Mouse (Mus musculus): ENCODE measurements at regions not wholly inside any gene's neighbourhood (a gene's known extent, or its start where the extent isn't known, plus 50 kb on each side); places are given as distances from the start of the nearest gene placed in this dataset.

DNA sequence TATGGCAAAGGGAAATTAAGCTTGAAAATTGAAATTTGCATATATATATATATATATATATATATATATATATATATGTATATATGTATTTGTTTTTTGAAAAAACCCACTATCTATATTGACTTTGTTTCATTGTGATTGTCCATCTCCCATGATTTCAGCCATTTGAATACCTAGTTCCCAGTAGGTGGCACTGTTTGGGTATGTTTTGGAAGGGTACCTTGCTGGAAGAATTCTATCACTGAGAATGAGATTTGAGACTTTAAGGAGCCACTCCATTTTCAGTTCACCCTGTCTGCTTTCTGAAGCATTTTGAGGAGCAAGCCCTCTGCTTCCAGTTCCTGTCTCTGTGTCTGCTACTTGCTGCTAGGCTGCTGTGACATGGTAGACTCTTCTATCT is 72.8 kb upstream of the Ugt8a start:
- no peaks in the 10 kb centered on the region for H3K4me1 ChIP-seq (ENCODE audit: insufficient read depth, low read length)
- H3K9me3 ChIP-seq (ENCODE audit: low read length) = no peaks in the 10 kb centered on the region
- no peak for DNase-seq (ENCODE audit: low spot score)
- no peak overlapping the region for H3K27ac ChIP-seq (ENCODE audit: low read depth, low read length)
- ATAC-seq (ENCODE audit: low FRiP score) = no peak
- H3K36me3 ChIP-seq (ENCODE audit: insufficient read depth, low read length) = no peaks in the 10 kb centered on the region
- no peak overlapping the region for H3K9ac ChIP-seq (replicated peaks; ENCODE audit: low read length, poor library complexity, severe bottlenecking)
- H3K27me3 ChIP-seq (ENCODE audit: insufficient read depth, low read length) = no peaks in the 10 kb centered on the region
- H3K4me2 ChIP-seq (ENCODE audit: low read depth, low read length, poor library complexity, severe bottlenecking) = no peak overlapping the region
- TF ChIP-seq CTCF (IDR thresholded peaks at IDR 0.05) = peak; percentile 44
- no peak overlapping the region for H3K4me3 ChIP-seq (ENCODE audit: low read depth, low read length)

DNA sequence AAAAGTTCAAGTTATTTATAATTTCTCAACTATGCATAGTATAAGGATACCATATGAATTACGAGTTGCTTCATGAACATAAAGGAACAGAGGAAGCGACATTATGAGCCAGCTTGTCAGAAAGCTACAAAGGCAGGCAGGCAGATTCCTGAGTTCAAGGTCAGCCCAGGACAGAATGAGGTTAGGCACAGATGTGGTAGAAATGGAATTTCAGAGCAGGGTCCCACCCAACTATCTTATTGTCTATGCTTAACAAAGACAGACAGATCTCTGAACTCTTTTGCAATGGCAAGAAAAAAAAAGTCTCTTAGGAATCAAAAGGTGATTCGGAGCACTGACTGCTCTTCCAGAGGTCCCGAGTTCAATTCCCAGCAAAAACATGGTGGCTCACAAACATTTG is 77.7 kb upstream of the Ugt8a start:
- Histone ChIP-seq H3K27me3 (ENCODE audit: insufficient read depth, low read length) (no peaks in the 10 kb centered on the region), H3K4me1 (ENCODE audit: insufficient read depth, low read length) (no peaks in the 10 kb centered on the region), H3K4me3 (ENCODE audit: low read depth, low read length) (no peak overlapping the region), H3K27ac (ENCODE audit: low read depth, low read length) (no peak overlapping the region), H3K9ac (replicated peaks; ENCODE audit: low read length, poor library complexity, severe bottlenecking) (no peak overlapping the region), H3K36me3 (ENCODE audit: insufficient read depth, low read length) (no peaks in the 10 kb centered on the region), H3K4me2 (ENCODE audit: low read depth, low read length, poor library complexity, severe bottlenecking) (no peak overlapping the region), H3K9me3 (ENCODE audit: low read length) (no peaks in the 10 kb centered on the region)
- no peak for DNase-seq (ENCODE audit: low spot score)
- TF ChIP-seq CTCF (IDR thresholded peaks at IDR 0.05) = no peak
- 89% methylated on average over 4 of the region's 4 CpGs for WGBS
- no peak for ATAC-seq (ENCODE audit: low FRiP score)

DNA sequence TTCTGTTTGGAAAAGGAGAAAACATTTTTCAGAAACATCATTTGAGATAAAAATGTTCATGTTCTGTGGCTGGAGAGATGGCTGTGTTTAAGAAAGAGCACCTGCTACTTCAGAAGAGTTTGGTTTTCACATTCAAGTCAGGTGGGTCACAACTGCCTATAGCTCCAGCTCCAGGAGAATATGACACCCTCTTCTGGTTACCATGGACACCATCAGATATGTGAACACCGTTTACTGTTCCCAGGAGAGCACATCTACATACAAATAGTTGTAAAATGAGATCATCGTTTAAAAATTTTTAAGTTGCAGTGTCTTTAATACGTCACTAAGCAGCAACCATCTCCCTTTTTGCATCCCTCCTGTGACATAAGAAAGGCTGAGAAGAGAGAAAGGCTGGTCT is 105.9 kb upstream of the Ugt8a start:
- Histone ChIP-seq H3K4me1 (ENCODE audit: insufficient read depth, low read length) (no peaks in the 10 kb centered on the region), H3K4me2 (ENCODE audit: low read depth, low read length, poor library complexity, severe bottlenecking) (no peak overlapping the region), H3K27me3 (ENCODE audit: insufficient read depth, low read length) (no peaks in the 10 kb centered on the region), H3K36me3 (ENCODE audit: insufficient read depth, low read length) (no peaks in the 10 kb centered on the region), H3K9me3 (ENCODE audit: low read length) (no peaks in the 10 kb centered on the region), H3K9ac (replicated peaks; ENCODE audit: low read length, poor library complexity, severe bottlenecking) (no peak overlapping the region), H3K27ac (ENCODE audit: low read depth, low read length) (no peak overlapping the region), H3K4me3 (ENCODE audit: low read depth, low read length) (no peak overlapping the region)
- DNase-seq (ENCODE audit: low spot score) (no peak), ATAC-seq (ENCODE audit: low FRiP score) (no peak)
- WGBS = 15% methylated on average over 3 of the region's 3 CpGs
- TF ChIP-seq CTCF (IDR thresholded peaks at IDR 0.05) = no peak

DNA sequence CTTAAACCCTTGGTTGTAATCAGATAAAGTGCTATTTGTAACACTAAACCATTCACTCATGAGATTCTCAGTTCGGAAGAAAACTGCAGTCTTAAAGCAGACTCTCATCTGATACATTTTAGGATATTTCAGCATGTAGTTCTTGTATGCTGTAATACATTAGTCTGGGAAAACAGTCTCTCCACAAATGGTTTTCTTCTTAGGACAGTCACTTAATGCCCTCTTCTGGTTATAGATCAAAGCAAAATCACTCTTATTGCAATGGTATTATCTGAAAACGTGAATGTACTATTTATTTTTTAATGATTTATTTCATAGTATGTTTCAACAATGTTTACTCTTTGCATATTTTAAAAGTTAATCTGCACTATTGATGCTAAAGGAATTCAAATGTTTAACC is 106.4 kb upstream of the Ugt8a start:
- H3K4me3 ChIP-seq (ENCODE audit: low read depth, low read length) = no peak overlapping the region
- H3K9me3 ChIP-seq (ENCODE audit: low read length) = no peaks in the 10 kb centered on the region
- 49% methylated on average over 2 of the region's 2 CpGs for WGBS
- no peak overlapping the region for H3K9ac ChIP-seq (replicated peaks; ENCODE audit: low read length, poor library complexity, severe bottlenecking)
- H3K4me2 ChIP-seq (ENCODE audit: low read depth, low read length, poor library complexity, severe bottlenecking) = no peak overlapping the region
- no peaks in the 10 kb centered on the region for H3K27me3 ChIP-seq (ENCODE audit: insufficient read depth, low read length)
- ATAC-seq (ENCODE audit: low FRiP score) = no peak
- peak; percentile 37 for DNase-seq (ENCODE audit: low spot score)
- no peaks in the 10 kb centered on the region for H3K4me1 ChIP-seq (ENCODE audit: insufficient read depth, low read length)
- TF ChIP-seq CTCF (IDR thresholded peaks at IDR 0.05) = peak; percentile 71
- H3K27ac ChIP-seq (ENCODE audit: low read depth, low read length) = no peak overlapping the region
- no peaks in the 10 kb centered on the region for H3K36me3 ChIP-seq (ENCODE audit: insufficient read depth, low read length)

DNA sequence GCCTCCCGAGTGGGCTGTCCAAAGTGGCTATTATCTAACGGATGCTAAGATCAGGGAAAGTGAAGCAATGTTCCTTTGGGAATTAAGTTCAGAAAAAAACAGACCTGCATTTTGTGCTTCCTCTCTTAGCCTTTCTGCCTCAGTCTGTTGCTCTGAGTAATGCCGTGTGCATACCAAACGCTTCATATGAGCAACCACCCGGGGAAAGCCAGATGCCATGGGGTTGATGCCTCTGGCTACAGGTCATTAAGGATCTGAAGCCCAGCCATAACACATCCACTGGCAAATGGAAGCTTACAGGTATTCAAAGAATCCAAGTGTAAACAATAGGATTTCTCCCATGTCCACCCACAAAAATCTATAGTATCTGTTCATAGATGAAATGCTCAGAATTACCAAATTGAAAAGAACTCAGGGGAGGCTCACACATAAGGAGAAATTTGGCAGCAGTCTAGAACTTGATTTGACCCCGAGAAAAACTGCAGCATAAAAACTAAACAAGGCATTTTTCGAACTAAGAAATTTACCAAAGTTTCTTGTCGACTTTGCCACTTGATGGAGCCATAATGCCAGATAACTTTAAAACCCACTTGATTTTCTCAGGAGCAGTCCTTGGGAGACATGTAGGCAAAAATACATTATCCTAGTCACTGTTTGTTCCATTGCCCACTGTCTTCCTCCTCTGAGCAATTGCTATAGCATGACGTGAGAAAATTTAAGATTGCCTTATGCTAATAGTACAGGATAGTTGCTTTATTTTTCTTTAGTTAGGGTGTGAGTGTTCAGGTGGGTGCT is 107.8 kb upstream of the Ugt8a start:
- Histone ChIP-seq H3K27me3 (ENCODE audit: insufficient read depth, low read length) (no peaks in the 10 kb centered on the region), H3K4me3 (ENCODE audit: low read depth, low read length) (no peak overlapping the region), H3K9me3 (ENCODE audit: low read length) (no peaks in the 10 kb centered on the region), H3K9ac (replicated peaks; ENCODE audit: low read length, poor library complexity, severe bottlenecking) (no peak overlapping the region), H3K27ac (ENCODE audit: low read depth, low read length) (no peak overlapping the region), H3K4me2 (ENCODE audit: low read depth, low read length, poor library complexity, severe bottlenecking) (no peak overlapping the region), H3K36me3 (ENCODE audit: insufficient read depth, low read length) (no peaks in the 10 kb centered on the region), H3K4me1 (ENCODE audit: insufficient read depth, low read length) (no peaks in the 10 kb centered on the region)
- ATAC-seq (ENCODE audit: low FRiP score) (no peak), DNase-seq (ENCODE audit: low spot score) (peak; percentile 73)
- WGBS = 67% methylated on average over 9 of the region's 9 CpGs
- peak; percentile 70 for TF ChIP-seq CTCF (IDR thresholded peaks at IDR 0.05)

DNA sequence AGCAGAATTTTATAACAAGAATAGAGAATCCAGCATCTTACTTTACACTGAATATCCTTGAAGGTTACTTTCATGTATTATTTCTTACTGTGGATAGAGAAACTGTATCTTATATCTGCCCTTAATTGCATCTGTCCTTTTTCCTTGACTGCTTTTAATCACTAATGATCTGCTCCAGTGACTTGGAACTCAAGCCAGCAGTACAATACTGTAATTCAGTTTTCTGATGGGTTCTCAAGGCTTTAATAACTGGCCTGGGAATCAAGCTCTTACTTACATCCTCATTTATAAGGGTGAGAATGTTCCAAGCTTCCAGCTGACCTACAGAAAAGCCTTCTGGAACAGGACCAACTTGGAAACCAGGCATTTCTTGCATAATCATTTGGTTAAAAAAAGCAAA is 120.2 kb upstream of the Ugt8a start:
- no peak overlapping the region for H3K27ac ChIP-seq (ENCODE audit: low read depth, low read length)
- H3K4me3 ChIP-seq (ENCODE audit: low read depth, low read length) = no peak overlapping the region
- DNase-seq (ENCODE audit: low spot score) (peak; percentile 1), ATAC-seq (ENCODE audit: low FRiP score) (no peak)
- no peak overlapping the region for H3K4me2 ChIP-seq (ENCODE audit: low read depth, low read length, poor library complexity, severe bottlenecking)
- TF ChIP-seq CTCF (IDR thresholded peaks at IDR 0.05) = no peak
- no peak overlapping the region for H3K9ac ChIP-seq (replicated peaks; ENCODE audit: low read length, poor library complexity, severe bottlenecking)
- no peaks in the 10 kb centered on the region for H3K9me3 ChIP-seq (ENCODE audit: low read length)
- H3K36me3 ChIP-seq (ENCODE audit: insufficient read depth, low read length) = no peaks in the 10 kb centered on the region
- no peaks in the 10 kb centered on the region for H3K4me1 ChIP-seq (ENCODE audit: insufficient read depth, low read length)
- H3K27me3 ChIP-seq (ENCODE audit: insufficient read depth, low read length) = no peaks in the 10 kb centered on the region

Measured in midbrain, postnatal 0 days (tissue).